Mouse (Mus musculus) intestine, postnatal 0 days (tissue): ENCODE data around the gene Adamts16. TPM values are rescaled to one million over a fixed set of nuclear protein-coding genes. Genes with fewer than 3 reads are reported as not detected.

Experiments used
- ATAC-seq: fragments of 200-750 bp; cut with Nextera tagmentation; 2 replicates; pipeline ENCODE4 v1.8.0; 2017; ENCODE audit warnings: mild to moderate bottlenecking, moderate TSS enrichment, moderate library complexity
- H3K27ac ChIP-seq: fragments of 300-500 bp; sonication (generic); 2 replicates; pipeline ENCODE4 v1.5.1; 2014; ENCODE audit warnings: mild to moderate bottlenecking, low read depth, low read length, moderate library complexity
- H3K27me3 ChIP-seq: fragments of 300-500 bp; sonication (generic); replicated peaks from 2 replicates; pipeline ENCODE4 v1.6.1; 2014; ENCODE audit warnings: low read length, mixed read lengths; ENCODE audit not compliant: control insufficient read depth, insufficient read depth
- H3K36me3 ChIP-seq: fragments of 300-500 bp; sonication (generic); 2 replicates; pipeline ENCODE4 v1.6.1; 2014; ENCODE audit warnings: mild to moderate bottlenecking, moderate library complexity; ENCODE audit not compliant: control insufficient read depth, insufficient read depth
- H3K4me1 ChIP-seq: fragments of 300-500 bp; sonication (generic); replicated peaks from 2 replicates; pipeline ENCODE4 v1.6.1; 2014; ENCODE audit warnings: antibody characterized with exemption, low read length, mixed read lengths; ENCODE audit not compliant: control insufficient read depth, insufficient read depth
- H3K4me2 ChIP-seq: fragments of 300-500 bp; sonication (generic); replicated peaks from 2 replicates; pipeline ENCODE4 v1.6.1; 2014; ENCODE audit warnings: low read depth, mild to moderate bottlenecking, moderate library complexity
- H3K4me3 ChIP-seq: fragments of 300-500 bp; sonication (generic); 2 replicates; pipeline ENCODE4 v1.5.1; 2014; ENCODE audit warnings: low read depth, low read length
- H3K9ac ChIP-seq: fragments of 300-500 bp; sonication (generic); 2 replicates; pipeline ENCODE4 v1.6.1; 2014; ENCODE audit warnings: mild to moderate bottlenecking, low read depth, low read length
- H3K9me3 ChIP-seq: fragments of 300-500 bp; sonication (generic); 2 replicates; pipeline ENCODE4 v1.6.1; 2016; ENCODE audit warnings: mixed run types; ENCODE audit not compliant: control insufficient read depth
- CTCF ChIP-seq: sonication (generic); IDR thresholded peaks from 2 replicates; pipeline ENCODE4 v1.5.1; 2016; ENCODE audit warnings: low read depth, mild to moderate bottlenecking, control low read depth, antibody characterized with exemption, moderate library complexity
- WGBS: fragments of 180-500 bp; shearing (Covaris S2); extraction: QIAGEN DNeasy Blood & Tissue Kit; methylation state at CpG from one replicate; pipeline ENCODE4 v1.1.7; 2014; 5-methylcytosine and 5-hydroxymethylcytosine counted together
- polyA plus RNA-seq: library from polyadenylated mRNA; unstranded; fragments of >200 nt; fragmentation: Nextera tagmentation; extraction: Ambion mirVana; gene quantifications from 2 replicates; pipeline ENCODE4 v1.2.1, GENCODE M21; 2015

The Adamts16 gene
- polyA plus RNA-seq, 1 experiment from 2014 or later: 0.20 TPM

DNA sequence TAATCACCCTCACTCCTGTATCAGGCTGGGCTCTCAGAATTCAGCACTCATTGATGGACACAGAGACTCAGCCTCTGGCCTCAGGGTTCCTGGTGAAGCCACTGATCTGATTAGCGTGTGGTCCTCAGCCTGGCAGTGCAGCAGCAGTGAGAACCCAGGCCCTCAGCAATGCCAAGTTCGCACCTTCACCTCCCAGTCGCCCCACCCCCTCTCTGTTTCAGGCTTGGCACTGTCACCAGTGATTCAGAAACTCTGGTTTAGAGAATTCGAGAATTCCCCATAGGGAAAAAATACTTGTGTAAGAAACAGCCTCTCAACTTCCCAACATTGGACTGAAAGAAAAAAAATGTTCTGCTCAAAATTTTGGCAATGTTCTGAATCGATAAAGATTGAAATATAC lies 108.8 kb downstream of the Adamts16 start:
- Histone ChIP-seq H3K36me3 (no peaks in the 10 kb centered on the region), H3K27me3 (no peaks in the 10 kb centered on the region), H3K4me3 (no peak overlapping the region), H3K4me2 (no peak overlapping the region), H3K4me1 (no peaks in the 10 kb centered on the region; the same call in 1 of the 2 replicates), H3K9ac (no peak overlapping the region), H3K9me3 (no peaks in the 10 kb centered on the region), H3K27ac (no peak overlapping the region)
- ATAC-seq: no peak
- no peak for TF ChIP-seq CTCF
- 72% methylated on average over 5 of the region's 5 CpGs for WGBS

DNA sequence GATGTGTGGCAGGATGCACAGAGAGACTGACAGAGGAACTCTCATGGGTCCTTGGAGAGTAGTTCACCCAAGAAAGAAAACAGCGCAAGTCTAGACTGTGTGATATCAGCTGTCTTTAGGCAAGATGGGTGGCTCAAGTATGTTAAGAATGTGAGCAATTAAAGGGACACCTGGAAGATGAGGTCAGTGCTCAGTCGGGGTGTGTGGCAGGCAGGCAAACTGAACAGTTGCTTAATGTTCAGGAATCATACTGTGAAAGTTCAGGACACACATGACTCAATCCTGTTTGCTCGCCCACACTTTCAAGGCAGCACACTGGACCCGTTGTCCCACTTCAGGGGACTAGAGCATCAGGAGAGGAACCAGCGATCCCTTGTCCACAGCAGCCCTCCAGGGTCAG lies 110.3 kb downstream of the Adamts16 start:
- 53% methylated on average over 5 of the region's 5 CpGs for WGBS
- ATAC-seq: no peak
- no peak overlapping the region for H3K4me3 ChIP-seq
- no peaks in the 10 kb centered on the region for H3K9me3 ChIP-seq
- H3K4me2 ChIP-seq: no peak overlapping the region
- no peak overlapping the region for H3K27ac ChIP-seq
- no peaks in the 10 kb centered on the region for H3K27me3 ChIP-seq
- H3K36me3 ChIP-seq: no peaks in the 10 kb centered on the region
- no peak for TF ChIP-seq CTCF
- H3K9ac ChIP-seq: no peak overlapping the region
- no peaks in the 10 kb centered on the region; the same call in 1 of the 2 replicates for H3K4me1 ChIP-seq

- Histone ChIP-seq H3K27ac (no peak overlapping the region), H3K4me2 (no peak overlapping the region), H3K27me3 (no peaks in the 10 kb centered on the region), H3K9me3 (no peaks in the 10 kb centered on the region), H3K36me3 (no peaks in the 10 kb centered on the region), H3K4me3 (no peak overlapping the region), H3K4me1 (peaks cover 6% of the 10 kb centered on the region; the same call in 1 of the 2 replicates), H3K9ac (no peak overlapping the region)
- no peak for TF ChIP-seq CTCF
- no peak for ATAC-seq
- WGBS: 66% methylated on average over 5 of the region's 5 CpGs
Observed at GRCm38 (mm10) chr13:70729996-70730395, 111.6 kb downstream of the Adamts16 start.

GRCm38 (mm10) chr13:70726249-70726648 lies 115.4 kb downstream of the Adamts16 start:
- Histone ChIP-seq H3K4me3 (no peak overlapping the region), H3K27ac (no peak overlapping the region), H3K9me3 (no peaks in the 10 kb centered on the region), H3K4me2 (no peak overlapping the region), H3K4me1 (peaks cover 6% of the 10 kb centered on the region; the same call in 1 of the 2 replicates), H3K36me3 (no peaks in the 10 kb centered on the region), H3K27me3 (no peaks in the 10 kb centered on the region), H3K9ac (no peak overlapping the region)
- no peak for ATAC-seq
- WGBS: 27% methylated on average over 3 of the region's 3 CpGs
- TF ChIP-seq CTCF: no peak

- WGBS: 53% methylated on average over 3 of the region's 3 CpGs
- no peak overlapping the region for H3K4me2 ChIP-seq
- no peaks in the 10 kb centered on the region for H3K36me3 ChIP-seq
Observed at GRCm38 (mm10) chr13:70724635-70725034, 117.0 kb downstream of the Adamts16 start.

GRCm38 (mm10) chr13:70724108-70724622 lies 117.4 kb downstream of the Adamts16 start:
- 54% methylated on average over 2 of the region's 2 CpGs for WGBS
- no peak for TF ChIP-seq CTCF

More at GRCm38 (mm10) chr13:70724635-70725034, 117.0 kb downstream of the Adamts16 start:
- Histone ChIP-seq H3K9me3 (no peaks in the 10 kb centered on the region), H3K4me1 (peaks cover 6% of the 10 kb centered on the region; the same call in 1 of the 2 replicates), H3K27me3 (no peaks in the 10 kb centered on the region), H3K27ac (no peak overlapping the region), H3K4me3 (no peak overlapping the region), H3K9ac (no peak overlapping the region)
- no peak for TF ChIP-seq CTCF
- no peak for ATAC-seq

GRCm38 (mm10) chr13:70719994-70720393 lies 121.6 kb downstream of the Adamts16 start:
- H3K27ac ChIP-seq: no peak overlapping the region
- no peak overlapping the region for H3K4me2 ChIP-seq
- H3K4me3 ChIP-seq: no peak overlapping the region
- WGBS: 52% methylated on average over 1 of the region's 1 CpGs
- ATAC-seq: no peak
- H3K36me3 ChIP-seq: no peaks in the 10 kb centered on the region
- H3K9me3 ChIP-seq: no peaks in the 10 kb centered on the region
- H3K4me1 ChIP-seq: no peaks in the 10 kb centered on the region
- H3K9ac ChIP-seq: no peak overlapping the region
- H3K27me3 ChIP-seq: no peaks in the 10 kb centered on the region
- no peak for TF ChIP-seq CTCF

More at GRCm38 (mm10) chr13:70724108-70724622, 117.4 kb downstream of the Adamts16 start:
- H3K9me3 ChIP-seq: no peaks in the 10 kb centered on the region
- peaks cover 6% of the 10 kb centered on the region; the same call in 1 of the 2 replicates for H3K4me1 ChIP-seq
- H3K4me2 ChIP-seq: no peak overlapping the region
- H3K9ac ChIP-seq: no peak overlapping the region
- ATAC-seq: no peak
- no peak overlapping the region for H3K27ac ChIP-seq
- no peaks in the 10 kb centered on the region for H3K27me3 ChIP-seq
- H3K4me3 ChIP-seq: no peak overlapping the region
- no peaks in the 10 kb centered on the region for H3K36me3 ChIP-seq
